Mouse (Mus musculus): ENCODE results near the gene Bloc1s1.

GRCm38 (mm10) chr10:128938974-128939373, 15.1 kb upstream of the Bloc1s1 start:
- no peak; the same call in 1 of the 2 replicates for TF ChIP-seq POLR2A (IDR thresholded peaks at IDR 0.05; ENCODE audit: insufficient read depth, low read depth, low read length)
- no peak for TF ChIP-seq CTCF (IDR thresholded peaks at IDR 0.05)
